Mouse (Mus musculus) midbrain, embryonic 10.5 days (tissue): ENCODE results near the gene 1110065P20Rik. TPM values are rescaled to one million over a fixed set of nuclear protein-coding genes. Genes with fewer than 3 reads are reported as not detected.

ENCODE experiments used
- DNase-seq: peaks from one replicate; pipeline ENCODE4 v3.0.0-alpha.2; 2017; ENCODE audit warnings: low spot score
- H3K27ac ChIP-seq: fragments of 300-500 bp; sonication (generic); replicated peaks from 2 replicates; pipeline ENCODE4 v1.5.1; 2016; ENCODE audit warnings: mild to moderate bottlenecking
- H3K27me3 ChIP-seq: fragments of 300-500 bp; sonication (generic); 2 replicates; pipeline ENCODE4 v1.6.1; 2016; ENCODE audit warnings: low read depth, mild to moderate bottlenecking; ENCODE audit not compliant: poor library complexity, severe bottlenecking
- H3K36me3 ChIP-seq: fragments of 300-500 bp; sonication (generic); 2 replicates; pipeline ENCODE4 v1.6.1; 2016; ENCODE audit warnings: mild to moderate bottlenecking, moderate library complexity
- H3K4me1 ChIP-seq: fragments of 300-500 bp; sonication (generic); 2 replicates; pipeline ENCODE4 v1.6.1; 2016
- H3K4me3 ChIP-seq: fragments of 300-500 bp; sonication (generic); 2 replicates; pipeline ENCODE4 v1.5.1; 2016; ENCODE audit warnings: mild to moderate bottlenecking, moderate library complexity
- H3K9me3 ChIP-seq: fragments of 300-500 bp; sonication (generic); replicated peaks from 2 replicates; pipeline ENCODE4 v1.6.1; 2016; ENCODE audit warnings: mild to moderate bottlenecking
- WGBS: fragments of 180-500 bp; shearing (Covaris S2); methylation state at CpG from one replicate; pipeline ENCODE4 v1.1.7; 2016; 5-methylcytosine and 5-hydroxymethylcytosine counted together
- polyA plus RNA-seq: library from polyadenylated mRNA; unstranded; fragments of >200 nt; fragmentation: Nextera tagmentation; extraction: Ambion mirVana; gene quantifications from 2 replicates; pipeline ENCODE4 v1.2.1, GENCODE M21; 2016

Gene 1110065P20Rik
- polyA plus RNA-seq, 1 experiment from 2014 or later: 52.2 TPM

DNA sequence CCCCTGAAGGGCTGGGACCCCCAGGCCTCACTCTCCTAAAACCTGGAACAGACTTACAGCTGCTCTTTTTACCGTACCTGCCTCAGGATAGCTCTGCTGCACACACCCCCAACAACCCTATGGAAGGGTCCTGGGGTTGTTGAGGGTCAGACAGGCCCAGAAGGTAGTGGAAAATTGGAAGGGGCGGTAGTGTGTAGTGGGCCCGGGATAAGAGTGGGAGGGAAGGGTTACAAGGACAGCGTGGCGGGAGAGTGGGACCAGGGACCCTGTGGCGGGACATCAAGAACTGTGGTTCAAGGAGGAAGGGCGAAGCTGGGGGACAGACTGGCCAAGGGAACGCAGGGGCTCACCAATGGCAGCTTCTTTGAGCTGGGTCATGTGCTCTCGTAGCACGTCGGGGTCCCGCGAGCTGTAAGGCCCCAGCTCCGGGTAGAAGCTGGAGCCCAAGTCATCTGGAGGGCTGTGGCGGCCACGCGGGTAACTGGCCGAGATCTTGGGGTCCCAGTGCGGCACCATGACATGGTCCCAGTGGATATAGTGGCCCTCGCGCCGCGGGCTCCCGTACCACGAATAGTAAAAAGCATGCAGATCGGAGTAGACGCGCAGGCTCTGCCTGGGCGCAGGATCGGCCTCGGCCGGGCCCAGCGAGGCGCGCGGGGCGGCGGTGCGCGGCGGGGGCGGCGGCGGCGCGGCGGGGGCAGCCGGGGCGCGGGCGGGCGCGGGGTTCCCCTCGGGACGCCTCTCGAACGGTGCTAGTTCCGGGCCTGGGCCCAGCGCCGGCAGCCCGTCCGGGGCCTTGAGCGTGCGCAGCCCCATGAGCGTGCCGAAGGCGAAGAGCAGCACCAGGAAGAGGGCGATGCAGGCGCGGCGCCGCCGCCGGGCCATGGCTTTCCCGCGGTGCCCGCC lies 10.5 kb upstream of the 1110065P20Rik start, which contains the start of gene Maneal:
Gene Maneal, minus strand, starts transcription at position 889 of the 906 bp plus-strand sequence.
- DNase-seq: peak; percentile 38
- peaks cover 28% of the 10 kb centered on the region for H3K27me3 ChIP-seq
- peak within 1 kb of the TSS; percentile 87 for H3K27ac ChIP-seq
- no peaks in the 10 kb centered on the region for H3K9me3 ChIP-seq
- H3K36me3 ChIP-seq: peaks cover 28% of the 10 kb centered on the region
- peaks cover 28% of the 10 kb centered on the region for H3K4me1 ChIP-seq
- peak within 1 kb of the TSS; percentile 75 for H3K4me3 ChIP-seq
- WGBS: 3% methylated on average over 58 of the region's 77 CpGs

DNA sequence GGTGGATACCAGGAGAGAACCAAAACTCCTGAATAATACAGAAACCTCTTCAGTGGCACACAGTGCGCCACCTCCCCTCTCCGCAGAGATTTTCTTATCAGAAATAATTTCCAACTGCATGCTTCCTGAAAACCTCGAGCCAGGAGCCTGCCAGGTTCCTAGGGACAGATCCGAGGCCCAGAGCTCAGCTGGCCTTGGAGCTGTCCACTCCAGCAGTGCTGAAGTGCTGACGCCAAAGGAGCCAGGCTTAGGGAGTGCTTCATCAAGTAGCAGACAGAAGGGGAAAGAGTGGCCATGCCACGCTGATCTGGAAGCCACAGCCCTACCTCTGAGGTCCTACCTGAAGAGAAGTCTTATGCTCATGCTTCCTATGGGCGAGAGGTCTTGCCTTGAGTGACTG lies 9.4 kb upstream of the 1110065P20Rik start:
- peaks cover 39% of the 10 kb centered on the region for H3K36me3 ChIP-seq
- H3K9me3 ChIP-seq: no peaks in the 10 kb centered on the region
- H3K27ac ChIP-seq: no peak overlapping the region
- peaks cover 28% of the 10 kb centered on the region for H3K4me1 ChIP-seq
- 18% methylated on average over 7 of the region's 7 CpGs for WGBS
- DNase-seq: peak; percentile 74
- peak overlapping the region; percentile 75; the same call in 1 of the 2 replicates for H3K4me3 ChIP-seq
- H3K27me3 ChIP-seq: peaks cover 28% of the 10 kb centered on the region

DNA sequence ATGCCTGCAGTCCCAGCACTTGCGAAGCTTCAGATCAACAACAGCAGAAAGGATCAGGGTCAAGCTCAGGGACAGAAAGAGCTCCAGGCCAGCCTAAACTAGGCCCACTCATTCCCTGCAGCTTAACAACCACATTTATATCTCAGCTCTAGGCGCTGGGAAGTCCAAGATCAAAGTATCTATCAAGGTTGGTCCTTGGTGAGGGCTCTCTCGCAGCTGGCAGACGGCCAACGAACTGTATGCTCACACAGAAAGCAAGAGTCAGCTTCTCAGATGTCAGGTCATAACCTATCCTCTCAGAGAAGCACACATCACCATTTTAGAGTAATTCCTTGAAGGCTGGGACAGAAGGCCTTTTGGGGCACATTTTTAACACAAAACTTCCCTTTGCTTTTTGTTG lies 7.4 kb upstream of the 1110065P20Rik start:
- H3K36me3 ChIP-seq: peaks cover 59% of the 10 kb centered on the region

DNA sequence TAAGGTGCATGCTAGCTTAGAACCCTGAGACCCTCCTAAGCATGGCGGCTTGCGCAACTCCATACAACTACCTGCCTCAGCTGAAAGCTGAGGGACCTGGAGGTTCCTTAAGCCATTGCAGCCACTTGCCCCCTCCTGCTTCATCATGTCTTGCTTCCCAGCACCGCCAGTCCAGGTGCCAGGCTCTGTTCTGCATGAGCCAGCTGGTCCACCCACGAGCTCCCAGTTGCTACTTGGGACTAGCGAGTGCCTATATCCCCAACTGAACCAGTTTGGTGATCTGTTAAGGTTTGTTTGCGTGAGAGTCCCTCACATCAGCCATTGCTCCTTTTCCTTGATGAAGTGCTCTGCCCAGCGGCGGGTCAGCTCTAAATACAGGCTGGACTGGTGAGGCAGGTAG lies 5.3 kb upstream of the 1110065P20Rik start:
- no peak for DNase-seq
- Histone ChIP-seq H3K4me3 (no peak overlapping the region), H3K27ac (no peak overlapping the region), H3K4me1 (peaks cover 30% of the 10 kb centered on the region), H3K9me3 (no peaks in the 10 kb centered on the region), H3K36me3 (peaks cover 66% of the 10 kb centered on the region), H3K27me3 (peaks cover 9% of the 10 kb centered on the region)
- 94% methylated on average over 8 of the region's 8 CpGs for WGBS

More for the DNA sequence above, 7.4 kb upstream of the 1110065P20Rik start:
- Histone ChIP-seq H3K27ac (no peak overlapping the region), H3K4me1 (peaks cover 28% of the 10 kb centered on the region), H3K4me3 (no peak overlapping the region), H3K27me3 (peaks cover 27% of the 10 kb centered on the region), H3K9me3 (no peaks in the 10 kb centered on the region)
- WGBS: 89% methylated on average over 5 of the region's 5 CpGs
- DNase-seq: no peak

DNA sequence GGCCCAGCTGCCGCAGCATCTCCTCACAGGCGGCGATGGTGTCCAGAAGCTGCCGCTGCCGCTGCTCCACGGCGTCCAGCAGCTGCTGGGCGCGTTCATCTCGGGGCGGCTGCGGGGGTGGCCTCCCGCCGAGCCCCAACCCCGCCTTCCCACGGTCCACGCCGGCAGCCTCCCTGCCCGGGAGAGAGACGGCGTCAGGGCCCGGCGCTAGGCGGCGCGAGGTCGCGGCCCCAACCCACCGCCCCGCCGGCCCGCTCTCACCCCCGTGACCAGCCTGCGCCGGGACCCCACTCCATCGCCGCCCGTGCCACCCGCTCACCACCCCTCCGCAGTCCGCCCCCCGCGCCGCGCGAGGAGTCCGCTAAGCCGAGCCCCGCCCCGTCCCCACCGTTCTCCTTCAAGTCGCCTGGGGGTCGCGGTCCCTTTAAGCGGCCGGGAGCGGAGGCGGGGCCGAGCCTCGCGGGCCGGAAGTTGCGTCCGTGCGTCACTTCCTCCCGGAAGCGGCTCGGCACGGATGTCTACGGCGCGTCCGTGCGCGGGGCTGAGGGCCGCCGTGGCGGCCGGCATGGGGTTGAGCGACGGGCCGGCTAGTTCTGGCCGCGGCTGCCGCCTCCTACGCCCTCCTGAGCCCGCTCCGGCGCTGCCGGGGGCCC lies 609 bp downstream of the 1110065P20Rik start, which contains the start of gene Yrdc:
Gene Yrdc, plus strand, starts transcription at position 419 of the 653 bp plus-strand sequence.
- H3K9me3 ChIP-seq: no peaks in the 10 kb centered on the region
- H3K4me3 ChIP-seq: peak within 1 kb of the TSS; percentile 84
- peak; percentile 96 for DNase-seq
- peaks cover 41% of the 10 kb centered on the region for H3K36me3 ChIP-seq
- H3K4me1 ChIP-seq: peaks cover 36% of the 10 kb centered on the region
- WGBS: under 1% methylated on average over 85 of the region's 90 CpGs
- no peaks in the 10 kb centered on the region for H3K27me3 ChIP-seq
- peak within 1 kb of the TSS; percentile 96 for H3K27ac ChIP-seq

DNA sequence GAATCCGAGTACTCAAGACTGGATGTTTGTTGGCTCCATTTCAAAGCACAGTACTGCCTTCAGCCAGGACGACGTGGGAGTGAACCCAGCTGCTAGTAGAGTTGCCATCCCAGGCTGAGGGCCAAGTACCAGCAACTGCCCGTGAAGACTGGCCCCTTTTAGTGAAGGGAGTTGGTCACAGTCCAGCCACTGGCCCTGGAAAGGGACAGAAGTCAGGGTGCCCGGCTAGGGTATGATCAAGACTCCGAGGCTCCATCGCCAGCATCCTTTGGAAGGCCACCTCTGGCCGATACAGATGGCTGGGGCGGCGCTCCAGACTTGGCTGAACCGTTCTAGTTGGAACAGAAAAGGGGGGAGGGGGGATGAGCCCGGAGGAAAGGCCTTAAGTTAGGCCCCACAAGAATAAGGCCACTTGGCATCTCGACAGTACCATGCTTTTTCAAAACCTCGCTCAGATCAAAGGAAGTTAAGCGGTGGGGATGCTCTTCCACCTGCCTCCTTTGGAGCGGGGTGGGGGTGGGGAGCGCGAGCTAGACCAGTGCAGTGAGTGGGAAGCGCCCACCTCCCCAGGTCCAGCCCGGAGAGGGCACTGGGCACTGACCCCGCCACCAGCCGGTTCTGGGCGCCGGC lies 1.2 kb downstream of the 1110065P20Rik start:
- 3% methylated on average over 24 of the region's 24 CpGs for WGBS
- Histone ChIP-seq H3K9me3 (no peaks in the 10 kb centered on the region), H3K4me3 (peak overlapping the region; percentile 84), H3K4me1 (peaks cover 36% of the 10 kb centered on the region), H3K27ac (peak overlapping the region; percentile 96), H3K36me3 (peaks cover 42% of the 10 kb centered on the region), H3K27me3 (no peaks in the 10 kb centered on the region)
- no peak for DNase-seq

DNA sequence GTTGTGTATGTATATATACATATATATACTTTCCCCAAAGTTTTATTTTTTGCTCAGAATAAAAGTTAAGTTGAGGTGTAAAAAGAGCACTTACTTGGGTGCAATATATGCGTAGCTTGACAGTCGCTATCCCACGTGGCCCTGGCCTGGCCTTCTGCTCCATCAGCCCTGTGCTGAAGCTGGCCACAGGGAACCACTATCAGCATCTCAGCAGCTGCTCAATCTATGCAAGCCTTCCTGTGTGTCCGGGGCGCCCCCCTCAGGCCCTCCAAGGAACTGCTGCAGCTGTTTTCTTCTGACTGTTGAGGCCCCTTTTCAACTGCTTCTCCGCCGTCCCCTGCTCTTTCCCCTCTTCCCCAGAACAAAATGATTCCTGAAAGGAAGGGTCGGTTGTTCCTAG lies 3.4 kb downstream of the 1110065P20Rik start:
- peak; percentile 87 for DNase-seq
- H3K9me3 ChIP-seq: no peaks in the 10 kb centered on the region
- WGBS: 6% methylated on average over 8 of the region's 8 CpGs
- H3K27me3 ChIP-seq: no peaks in the 10 kb centered on the region
- peaks cover 32% of the 10 kb centered on the region for H3K4me1 ChIP-seq
- peaks cover 44% of the 10 kb centered on the region for H3K36me3 ChIP-seq
- H3K27ac ChIP-seq: 0 out of 2 replicates have a peak overlapping the region, but pooled peaks have one; percentile 13
- H3K4me3 ChIP-seq: no peak overlapping the region; the same call in 1 of the 2 replicates

- peak; percentile 44 for DNase-seq
- H3K4me3 ChIP-seq: no peak overlapping the region
- 61% methylated on average over 11 of the region's 11 CpGs for WGBS
These were observed 7.5 kb downstream of the 1110065P20Rik start for GRCm38 (mm10) chr4:124843493-124843892.

DNA sequence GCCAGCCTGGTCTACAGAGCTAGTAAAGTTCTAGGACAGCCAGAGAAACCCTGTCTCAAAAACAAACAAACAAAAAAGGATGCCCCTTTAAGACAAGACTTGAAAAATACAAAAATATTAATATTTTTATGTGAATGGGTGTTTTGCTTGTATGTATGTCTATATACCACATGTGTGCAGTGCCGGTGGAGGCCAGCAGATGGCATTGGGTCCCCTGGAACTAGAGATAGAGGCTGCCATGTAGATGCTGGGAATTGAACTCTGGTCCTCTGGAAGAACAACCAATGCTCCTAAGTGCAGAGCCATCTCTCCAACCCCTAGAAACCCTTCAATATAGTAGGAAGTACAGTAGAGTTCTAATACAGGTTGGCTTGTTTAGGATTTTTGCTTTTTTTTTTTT lies 10.0 kb downstream of the 1110065P20Rik start:
- Histone ChIP-seq H3K36me3 (peaks cover 95% of the 10 kb centered on the region), H3K27ac (no peak overlapping the region), H3K4me3 (no peak overlapping the region), H3K4me1 (no peaks in the 10 kb centered on the region), H3K9me3 (peaks cover 6% of the 10 kb centered on the region; the same call in 1 of the 2 replicates), H3K27me3 (no peaks in the 10 kb centered on the region)
- no peak for DNase-seq
- WGBS: 91% methylated on average over 1 of the region's 1 CpGs

More at GRCm38 (mm10) chr4:124843493-124843892, 7.5 kb downstream of the 1110065P20Rik start:
- Histone ChIP-seq H3K4me1 (peaks cover 6% of the 10 kb centered on the region), H3K27me3 (no peaks in the 10 kb centered on the region), H3K36me3 (peaks cover 82% of the 10 kb centered on the region), H3K27ac (no peak overlapping the region), H3K9me3 (peaks cover 6% of the 10 kb centered on the region; the same call in 1 of the 2 replicates)

GRCm38 (mm10) chr4:124838035-124838700 lies 12.8 kb downstream of the 1110065P20Rik start:
- no peak overlapping the region for H3K4me3 ChIP-seq
- peaks cover 95% of the 10 kb centered on the region for H3K36me3 ChIP-seq
- 92% methylated on average over 14 of the region's 14 CpGs for WGBS
- peaks cover 6% of the 10 kb centered on the region; the same call in 1 of the 2 replicates for H3K9me3 ChIP-seq
- H3K4me1 ChIP-seq: no peaks in the 10 kb centered on the region
- DNase-seq: no peak
- H3K27me3 ChIP-seq: no peaks in the 10 kb centered on the region
- no peak overlapping the region for H3K27ac ChIP-seq

- DNase-seq: no peak
- WGBS: 94% methylated on average over 10 of the region's 10 CpGs
- H3K36me3 ChIP-seq: peaks cover 92% of the 10 kb centered on the region
- no peaks in the 10 kb centered on the region for H3K9me3 ChIP-seq
- no peaks in the 10 kb centered on the region for H3K27me3 ChIP-seq
- no peak overlapping the region for H3K27ac ChIP-seq
- H3K4me3 ChIP-seq: no peak overlapping the region
- no peaks in the 10 kb centered on the region for H3K4me1 ChIP-seq
These were observed 18.2 kb downstream of the 1110065P20Rik start for GRCm38 (mm10) chr4:124832796-124833195.

- H3K9me3 ChIP-seq: no peaks in the 10 kb centered on the region
- H3K27me3 ChIP-seq: no peaks in the 10 kb centered on the region
- 91% methylated on average over 5 of the region's 5 CpGs for WGBS
- no peak for DNase-seq
- no peaks in the 10 kb centered on the region for H3K4me1 ChIP-seq
- H3K27ac ChIP-seq: no peak overlapping the region
- no peak overlapping the region for H3K4me3 ChIP-seq
- peaks cover 94% of the 10 kb centered on the region for H3K36me3 ChIP-seq
These were observed 21.3 kb downstream of the 1110065P20Rik start for GRCm38 (mm10) chr4:124829671-124830070.
